Mouse (Mus musculus): ENCODE data around the gene Rac2. TPM values are rescaled to one million over a fixed set of nuclear protein-coding genes. Genes with fewer than 3 reads are reported as not detected.

Rac2 gene
- total and polyA plus RNA-seq, 3 experiments: 160 to 942 (median 453) TPM

GRCm38 (mm10) chr15:78594831-78595230, 22.2 kb upstream of the Rac2 start:
- TF ChIP-seq NRF1 (IDR thresholded peaks at IDR 0.05; ENCODE audit: low read depth, low read length): no peak
- TF ChIP-seq CHD2 (IDR thresholded peaks at IDR 0.05; ENCODE audit: low read length): no peak
- Histone ChIP-seq H3K36me3 (replicated peaks in 1 of 2; ENCODE audit: control insufficient read depth in 1 of 2, insufficient read depth in 1 of 2, low read length in 1 of 2) (peaks cover 0 to 11% of the 10 kb centered on the region in 2 experiments), H3K27me3 (replicated peaks) (no peaks in the 10 kb centered on the region), H3K9ac (ENCODE audit: insufficient read depth, low read depth) (no peak overlapping the region), H3K9me3 (replicated peaks; ENCODE audit: low read length) (no peaks in the 10 kb centered on the region), H3K27ac (ENCODE audit: insufficient read depth, low read depth) (no peak overlapping the region), H3K79me2 (replicated peaks; ENCODE audit: control insufficient read depth, extremely low read depth, insufficient read depth, poor library complexity, severe bottlenecking) (peaks cover 10% of the 10 kb centered on the region), H3K4me2 (ENCODE audit: insufficient read depth, low read depth, poor library complexity, severe bottlenecking) (no peak overlapping the region), H3K4me3 (replicated peaks in 1 of 3; ENCODE audit: low read depth in 2 of 3, low read length in 2 of 3, poor library complexity in 1 of 3) (no peak overlapping the region), H3K4me1 (ENCODE audit: control insufficient read depth in 1 of 2, insufficient read depth in 2 of 2) (peaks cover 41 to 82% of the 10 kb centered on the region in 2 experiments)
- dilution Hi-C loops (cut with MboI; ENCODE audit: extremely low pct_ligation_motif_present, extremely low pct_unique_long_range_greater_than_20kb, low sequenced_read_pairs) (no loop called here), in situ Hi-C loops (cut with MboI; ENCODE audit: low pct_ligation_motif_present, low pct_unique_long_range_greater_than_20kb, low sequenced_read_pairs) (no loop called here)
- DNase-seq (ENCODE audit: extremely low read depth): no peak

- Histone ChIP-seq H3K27ac (ENCODE audit: insufficient read depth, low read depth) (no peak overlapping the region), H3K9ac (ENCODE audit: insufficient read depth, low read depth) (no peak overlapping the region), H3K4me2 (ENCODE audit: insufficient read depth, low read depth, poor library complexity, severe bottlenecking) (no peak overlapping the region), H3K9me3 (replicated peaks; ENCODE audit: low read length) (no peaks in the 10 kb centered on the region), H3K79me2 (replicated peaks; ENCODE audit: control insufficient read depth, extremely low read depth, insufficient read depth, poor library complexity, severe bottlenecking) (peaks cover 10% of the 10 kb centered on the region), H3K4me1 (ENCODE audit: control insufficient read depth in 1 of 2, insufficient read depth in 2 of 2) (peaks cover 40 to 82% of the 10 kb centered on the region in 2 experiments), H3K27me3 (replicated peaks) (no peaks in the 10 kb centered on the region), H3K36me3 (replicated peaks in 1 of 2; ENCODE audit: control insufficient read depth in 1 of 2, insufficient read depth in 1 of 2, low read length in 1 of 2) (peaks cover 0 to 3% of the 10 kb centered on the region in 2 experiments), H3K4me3 (replicated peaks in 1 of 3; ENCODE audit: low read depth in 2 of 3, low read length in 2 of 3, poor library complexity in 1 of 3) (no peak overlapping the region)
- dilution Hi-C loops (cut with MboI; ENCODE audit: extremely low pct_ligation_motif_present, extremely low pct_unique_long_range_greater_than_20kb, low sequenced_read_pairs) (no loop called here), in situ Hi-C loops (cut with MboI; ENCODE audit: low pct_ligation_motif_present, low pct_unique_long_range_greater_than_20kb, low sequenced_read_pairs) (no loop called here)
- no peak for DNase-seq (ENCODE audit: extremely low read depth)
- TF ChIP-seq TBP (conservative IDR thresholded peaks at IDR 0.05; ENCODE audit: low read depth, low read length) (no peak), TCF12 (IDR thresholded peaks at IDR 0.05; ENCODE audit: low read depth, low read length) (no peak), ZC3H11A (IDR thresholded peaks at IDR 0.05; ENCODE audit: low read depth, low read length) (no peak), CHD1 (IDR thresholded peaks at IDR 0.05; ENCODE audit: low read depth, low read length) (no peak), RCOR1 (conservative IDR thresholded peaks at IDR 0.05; ENCODE audit: low read depth, low read length) (no peak), MAFK (IDR thresholded peaks at IDR 0.05; ENCODE audit: insufficient replicate concordance, low read length) (no peak), JUND (conservative IDR thresholded peaks at IDR 0.05; ENCODE audit: low read depth, low read length) (no peak), GABPA (IDR thresholded peaks at IDR 0.05; ENCODE audit: insufficient replicate concordance, low read depth, low read length) (no peak)
Observed at GRCm38 (mm10) chr15:78593896-78594425, 21.4 kb upstream of the Rac2 start.

- in situ Hi-C loops (cut with MboI; ENCODE audit: low pct_ligation_motif_present, low pct_unique_long_range_greater_than_20kb, low sequenced_read_pairs) (no loop called here), dilution Hi-C loops (cut with MboI; ENCODE audit: extremely low pct_ligation_motif_present, extremely low pct_unique_long_range_greater_than_20kb, low sequenced_read_pairs) (no loop called here)
- peak overlapping the region; percentile 92 for H3K27ac ChIP-seq (ENCODE audit: insufficient read depth, low read depth)
- no peaks in the 10 kb centered on the region for H3K9me3 ChIP-seq (replicated peaks; ENCODE audit: low read length)
- no peaks in the 10 kb centered on the region for H3K79me2 ChIP-seq (replicated peaks; ENCODE audit: control insufficient read depth, extremely low read depth, insufficient read depth, poor library complexity, severe bottlenecking)
- H3K4me2 ChIP-seq (ENCODE audit: insufficient read depth, low read depth, poor library complexity, severe bottlenecking): peak overlapping the region; percentile 81; the same call in 1 of the 2 replicates
- TF ChIP-seq JUND (conservative IDR thresholded peaks at IDR 0.05; ENCODE audit: low read depth, low read length): no peak
- no peak for TF ChIP-seq POLR2A (IDR thresholded peaks at IDR 0.05; ENCODE audit: low read depth, low read length)
- no peak for TF ChIP-seq TCF12 (IDR thresholded peaks at IDR 0.05; ENCODE audit: low read depth, low read length)
- no peak for TF ChIP-seq NELFE (IDR thresholded peaks at IDR 0.05; ENCODE audit: low read depth, low read length)
- peak; percentile 68 for TF ChIP-seq BHLHE40 (IDR thresholded peaks at IDR 0.05; ENCODE audit: low read depth, low read length)
- no peak for TF ChIP-seq MAZ (IDR thresholded peaks at IDR 0.05; ENCODE audit: low read depth, low read length)
- no peak for TF ChIP-seq CTCF (conservative IDR thresholded peaks at IDR 0.05 in 1 of 2, IDR thresholded peaks at IDR 0.05 in 1 of 2; ENCODE audit: low read depth in 2 of 2, low read length in 2 of 2)
- no peak for TF ChIP-seq USF2 (conservative IDR thresholded peaks at IDR 0.05; ENCODE audit: low read depth, low read length)
- H3K4me3 ChIP-seq (replicated peaks in 1 of 3; ENCODE audit: low read depth in 2 of 3, low read length in 2 of 3, poor library complexity in 1 of 3): peak overlapping the region in 2 of 3 experiments; percentile 23 to 51
- DNase-seq (ENCODE audit: extremely low read depth): no peak
- no peaks in the 10 kb centered on the region for H3K27me3 ChIP-seq (replicated peaks)
- H3K36me3 ChIP-seq (replicated peaks in 1 of 2; ENCODE audit: control insufficient read depth in 1 of 2, insufficient read depth in 1 of 2, low read length in 1 of 2): no peaks in the 10 kb centered on the region
- H3K4me1 ChIP-seq (ENCODE audit: control insufficient read depth in 1 of 2, insufficient read depth in 2 of 2): peaks cover 45 to 86% of the 10 kb centered on the region in 2 experiments
- H3K9ac ChIP-seq (ENCODE audit: insufficient read depth, low read depth): no peak overlapping the region; the same call in 1 of the 2 replicates
Observed at GRCm38 (mm10) chr15:78592452-78592968, 19.9 kb upstream of the Rac2 start.

All from CH12.LX (cell line).